Mouse (Mus musculus): ENCODE data around the gene Specc1. TPM values are rescaled to one million over a fixed set of nuclear protein-coding genes. Genes with fewer than 3 reads are reported as not detected.

Gene Specc1
- polyA plus RNA-seq, 1 experiment from 2014 or later = 16.6 TPM

DNA sequence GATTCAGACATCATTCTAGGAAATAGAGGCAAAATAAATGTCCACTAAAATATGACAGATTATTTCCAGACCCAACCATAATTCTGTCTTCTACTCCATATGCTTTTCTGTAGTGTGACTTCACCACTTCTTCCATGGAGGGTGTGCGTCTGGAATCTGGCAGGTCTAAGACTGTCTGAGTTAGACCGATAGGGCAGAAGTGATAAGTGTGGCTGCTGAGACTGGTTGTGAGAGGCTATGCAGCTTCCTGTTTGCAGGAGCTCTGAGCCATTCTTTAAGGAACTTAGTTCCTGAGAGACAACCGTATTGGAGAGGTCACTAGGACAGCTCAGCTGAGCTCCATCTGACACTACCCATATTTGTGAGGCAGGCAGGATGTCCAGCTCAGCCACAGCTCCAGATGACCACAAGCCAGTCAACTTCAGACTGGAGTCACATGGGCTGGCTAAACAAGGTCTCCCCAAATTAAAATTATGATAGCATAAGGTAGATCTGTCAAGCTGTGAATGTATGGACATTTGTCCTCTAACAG is 146.9 kb downstream of the Specc1 start:
- H3K27me3 ChIP-seq (replicated peaks) = no peaks in the 10 kb centered on the region
- H3K36me3 ChIP-seq = no peaks in the 10 kb centered on the region
- no peak overlapping the region for H3K9ac ChIP-seq
- no peak overlapping the region for H3K4me2 ChIP-seq
- no peaks in the 10 kb centered on the region for H3K9me3 ChIP-seq (replicated peaks)
- peaks cover 14% of the 10 kb centered on the region for H3K4me1 ChIP-seq (replicated peaks)
- no peak overlapping the region for H3K4me3 ChIP-seq
- peak; percentile 59; the same call in 1 of the 2 replicates for ATAC-seq (ENCODE audit: insufficient number of reproducible peaks, low FRiP score)
- 17% methylated on average over 3 of the region's 3 CpGs for WGBS
- H3K27ac ChIP-seq (ENCODE audit: poor library complexity, severe bottlenecking) = peak overlapping the region; percentile 60

GRCm38 (mm10) chr11:62106401-62106871 is 149.9 kb downstream of the Specc1 start:
- Histone ChIP-seq H3K4me2 (no peak overlapping the region), H3K27me3 (replicated peaks) (no peaks in the 10 kb centered on the region), H3K36me3 (no peaks in the 10 kb centered on the region), H3K9me3 (replicated peaks) (no peaks in the 10 kb centered on the region), H3K27ac (ENCODE audit: poor library complexity, severe bottlenecking) (peak overlapping the region; percentile 34; the same call in 1 of the 2 replicates), H3K4me1 (replicated peaks) (peaks cover 18% of the 10 kb centered on the region), H3K9ac (no peak overlapping the region), H3K4me3 (no peak overlapping the region)
- no peak for ATAC-seq (ENCODE audit: insufficient number of reproducible peaks, low FRiP score)
- 63% methylated on average over 1 of the region's 1 CpGs for WGBS

DNA sequence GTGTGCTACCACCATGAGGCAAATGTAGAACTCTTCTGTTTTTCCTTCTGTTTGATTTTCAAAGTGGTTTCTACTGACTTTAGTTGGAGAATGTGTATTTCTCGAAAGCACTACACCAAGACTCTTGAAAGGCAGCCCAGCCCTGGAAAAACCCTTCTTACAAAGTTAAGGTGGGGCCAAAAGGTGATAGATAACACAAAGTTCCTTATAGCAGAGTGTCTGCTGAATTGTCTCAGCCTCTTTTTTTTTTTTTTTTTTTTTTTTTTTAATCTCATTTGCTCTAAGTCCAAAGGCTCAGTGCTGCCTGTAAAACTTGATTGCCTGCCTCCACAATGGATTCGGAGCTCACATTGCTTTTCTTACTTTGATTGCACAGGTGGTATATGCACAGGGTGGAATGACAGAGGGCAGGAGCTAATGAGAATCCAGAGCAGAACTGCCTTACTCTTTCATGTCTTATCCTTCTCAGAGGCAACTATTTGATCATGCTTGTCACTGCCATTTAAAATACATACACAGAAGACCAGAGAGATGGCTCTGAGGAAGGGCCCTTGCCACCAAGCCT is 150.8 kb downstream of the Specc1 start:
- no peak overlapping the region for H3K4me3 ChIP-seq
- H3K4me2 ChIP-seq = no peak overlapping the region
- WGBS = 75% methylated on average over 2 of the region's 2 CpGs
- no peak overlapping the region for H3K27ac ChIP-seq (ENCODE audit: poor library complexity, severe bottlenecking)
- peaks cover 19% of the 10 kb centered on the region for H3K4me1 ChIP-seq (replicated peaks)
- H3K36me3 ChIP-seq = no peaks in the 10 kb centered on the region
- H3K27me3 ChIP-seq (replicated peaks) = no peaks in the 10 kb centered on the region
- H3K9ac ChIP-seq = no peak overlapping the region
- H3K9me3 ChIP-seq (replicated peaks) = no peaks in the 10 kb centered on the region
- ATAC-seq (ENCODE audit: insufficient number of reproducible peaks, low FRiP score) = no peak

- no peaks in the 10 kb centered on the region for H3K27me3 ChIP-seq (replicated peaks)
- no peak for ATAC-seq (ENCODE audit: insufficient number of reproducible peaks, low FRiP score)
- peaks cover 9% of the 10 kb centered on the region; the same call in 1 of the 2 replicates for H3K36me3 ChIP-seq
- no peak overlapping the region for H3K4me3 ChIP-seq
- no peaks in the 10 kb centered on the region for H3K9me3 ChIP-seq (replicated peaks)
- H3K27ac ChIP-seq (ENCODE audit: poor library complexity, severe bottlenecking) = no peak overlapping the region
- WGBS = 72% methylated on average over 9 of the region's 9 CpGs
- no peaks in the 10 kb centered on the region; the same call in 1 of the 2 replicates for H3K4me1 ChIP-seq (replicated peaks)
- no peak overlapping the region for H3K4me2 ChIP-seq
- no peak overlapping the region for H3K9ac ChIP-seq
Measured at GRCm38 (mm10) chr11:62118561-62118960, 162.0 kb downstream of the Specc1 start.

GRCm38 (mm10) chr11:62119871-62120270 is 163.3 kb downstream of the Specc1 start:
- H3K9me3 ChIP-seq (replicated peaks) = no peaks in the 10 kb centered on the region
- no peaks in the 10 kb centered on the region; the same call in 1 of the 2 replicates for H3K4me1 ChIP-seq (replicated peaks)
- no peak for ATAC-seq (ENCODE audit: insufficient number of reproducible peaks, low FRiP score)

DNA sequence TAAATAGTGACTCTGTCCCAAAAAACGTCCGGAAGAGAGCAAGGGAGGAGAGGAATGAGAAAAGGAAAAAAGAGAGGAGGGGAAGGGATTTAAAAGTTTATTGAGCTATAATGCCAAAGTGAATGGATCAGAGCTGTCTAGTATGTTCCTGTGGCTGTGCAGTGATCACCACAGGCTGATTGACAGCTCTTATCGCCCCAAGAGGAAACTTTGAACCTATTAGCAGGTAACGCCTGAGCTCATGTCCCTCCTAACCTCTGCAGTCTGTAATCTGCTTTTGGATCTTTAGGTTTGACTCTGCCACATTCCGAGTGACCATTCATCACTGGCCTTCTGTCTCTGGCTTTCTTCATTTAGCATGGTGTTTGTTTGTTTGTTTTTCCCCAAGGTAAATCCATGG is 164.8 kb downstream of the Specc1 start:
- H3K9ac ChIP-seq = no peak overlapping the region
- WGBS = 77% methylated on average over 5 of the region's 5 CpGs
- no peak overlapping the region for H3K27ac ChIP-seq (ENCODE audit: poor library complexity, severe bottlenecking)
- no peaks in the 10 kb centered on the region; the same call in 1 of the 2 replicates for H3K4me1 ChIP-seq (replicated peaks)
- H3K4me2 ChIP-seq = no peak overlapping the region
- no peak overlapping the region for H3K4me3 ChIP-seq
- no peak for ATAC-seq (ENCODE audit: insufficient number of reproducible peaks, low FRiP score)
- no peaks in the 10 kb centered on the region for H3K9me3 ChIP-seq (replicated peaks)
- peaks cover 9% of the 10 kb centered on the region; the same call in 1 of the 2 replicates for H3K36me3 ChIP-seq
- no peaks in the 10 kb centered on the region for H3K27me3 ChIP-seq (replicated peaks)

More at GRCm38 (mm10) chr11:62119871-62120270, 163.3 kb downstream of the Specc1 start:
- Histone ChIP-seq H3K4me3 (no peak overlapping the region), H3K36me3 (peaks cover 9% of the 10 kb centered on the region; the same call in 1 of the 2 replicates), H3K9ac (no peak overlapping the region), H3K27ac (ENCODE audit: poor library complexity, severe bottlenecking) (peak overlapping the region; percentile 62; the same call in 1 of the 2 replicates), H3K4me2 (no peak overlapping the region), H3K27me3 (replicated peaks) (no peaks in the 10 kb centered on the region)
- WGBS = 50% methylated on average over 3 of the region's 3 CpGs

- ATAC-seq (ENCODE audit: insufficient number of reproducible peaks, low FRiP score) = no peak
- Histone ChIP-seq H3K27me3 (replicated peaks) (no peaks in the 10 kb centered on the region), H3K27ac (ENCODE audit: poor library complexity, severe bottlenecking) (no peak overlapping the region), H3K4me2 (no peak overlapping the region), H3K9ac (no peak overlapping the region), H3K4me1 (replicated peaks) (peaks cover 7% of the 10 kb centered on the region), H3K4me3 (no peak overlapping the region), H3K9me3 (replicated peaks) (no peaks in the 10 kb centered on the region), H3K36me3 (peaks cover 12% of the 10 kb centered on the region)
- WGBS = 36% methylated on average over 3 of the region's 3 CpGs
Measured at GRCm38 (mm10) chr11:62127692-62128091, 171.1 kb downstream of the Specc1 start.

GRCm38 (mm10) chr11:62128197-62128596 is 171.6 kb downstream of the Specc1 start:
- Histone ChIP-seq H3K9ac (no peak overlapping the region), H3K9me3 (replicated peaks) (no peaks in the 10 kb centered on the region), H3K4me1 (replicated peaks) (peaks cover 7% of the 10 kb centered on the region), H3K4me3 (no peak overlapping the region), H3K27ac (ENCODE audit: poor library complexity, severe bottlenecking) (no peak overlapping the region), H3K27me3 (replicated peaks) (no peaks in the 10 kb centered on the region), H3K36me3 (peaks cover 14% of the 10 kb centered on the region), H3K4me2 (no peak overlapping the region)
- ATAC-seq (ENCODE audit: insufficient number of reproducible peaks, low FRiP score) = no peak
- WGBS = 80% methylated on average over 8 of the region's 8 CpGs

DNA sequence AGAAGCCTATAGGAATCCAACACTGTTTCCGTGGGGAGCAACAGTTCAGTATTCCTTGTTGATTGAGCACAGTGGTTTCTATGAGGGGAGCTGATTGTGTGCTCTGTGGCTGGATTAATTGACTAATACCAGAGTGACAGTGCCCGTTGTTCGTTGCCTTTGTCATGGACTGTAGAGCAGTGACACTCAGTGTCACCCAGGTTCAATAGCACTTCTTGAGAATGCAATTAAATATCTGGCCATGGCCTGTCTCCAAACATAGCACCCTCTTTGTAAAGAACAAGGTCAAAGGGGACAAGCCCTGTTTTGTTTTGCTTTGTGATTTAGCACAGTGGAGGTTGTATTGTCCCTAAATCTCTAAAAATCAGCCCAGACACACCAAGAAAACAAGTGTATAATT is 173.6 kb downstream of the Specc1 start:
- H3K9ac ChIP-seq = no peak overlapping the region; the same call in 1 of the 2 replicates
- no peak overlapping the region for H3K27ac ChIP-seq (ENCODE audit: poor library complexity, severe bottlenecking)
- H3K36me3 ChIP-seq = peaks cover 17% of the 10 kb centered on the region
- H3K4me1 ChIP-seq (replicated peaks) = peaks cover 7% of the 10 kb centered on the region
- 51% methylated on average over 3 of the region's 3 CpGs for WGBS
- no peaks in the 10 kb centered on the region for H3K27me3 ChIP-seq (replicated peaks)
- H3K4me3 ChIP-seq = no peak overlapping the region
- H3K9me3 ChIP-seq (replicated peaks) = no peaks in the 10 kb centered on the region
- H3K4me2 ChIP-seq = peak overlapping the region; percentile 2; the same call in 1 of the 2 replicates
- ATAC-seq (ENCODE audit: insufficient number of reproducible peaks, low FRiP score) = no peak

GRCm38 (mm10) chr11:62130685-62131295 is 174.2 kb downstream of the Specc1 start:
- no peaks in the 10 kb centered on the region for H3K27me3 ChIP-seq (replicated peaks)
- 61% methylated on average over 2 of the region's 2 CpGs for WGBS
- no peak for ATAC-seq (ENCODE audit: insufficient number of reproducible peaks, low FRiP score)
- no peak overlapping the region for H3K4me3 ChIP-seq
- peaks cover 17% of the 10 kb centered on the region for H3K36me3 ChIP-seq
- peaks cover 7% of the 10 kb centered on the region for H3K4me1 ChIP-seq (replicated peaks)
- H3K9me3 ChIP-seq (replicated peaks) = no peaks in the 10 kb centered on the region
- H3K27ac ChIP-seq (ENCODE audit: poor library complexity, severe bottlenecking) = no peak overlapping the region
- H3K9ac ChIP-seq = no peak overlapping the region
- no peak overlapping the region for H3K4me2 ChIP-seq

- H3K4me2 ChIP-seq = no peak overlapping the region
- 75% methylated on average over 4 of the region's 4 CpGs for WGBS
- no peaks in the 10 kb centered on the region for H3K27me3 ChIP-seq (replicated peaks)
- peaks cover 7% of the 10 kb centered on the region for H3K4me1 ChIP-seq (replicated peaks)
- ATAC-seq (ENCODE audit: insufficient number of reproducible peaks, low FRiP score) = no peak
- no peak overlapping the region for H3K27ac ChIP-seq (ENCODE audit: poor library complexity, severe bottlenecking)
- no peaks in the 10 kb centered on the region for H3K9me3 ChIP-seq (replicated peaks)
- peaks cover 17% of the 10 kb centered on the region for H3K36me3 ChIP-seq
- H3K4me3 ChIP-seq = no peak overlapping the region
- no peak overlapping the region for H3K9ac ChIP-seq
Measured at GRCm38 (mm10) chr11:62131601-62132000, 175.0 kb downstream of the Specc1 start.
